Mouse (Mus musculus): ENCODE data around the gene Tfip11.
"Not testable (repeated sequence)": the region's sequence is repeated elsewhere in the genome, so short reads cannot be mapped to it uniquely, and the experiment has no call there.

The Tfip11 gene

GRCm38 (mm10) chr5:112290536-112290880 lies 35.6 kb upstream of the Tfip11 start:
- no peak for DNase-seq

GRCm38 (mm10) chr5:112291866-112292265 lies 34.3 kb upstream of the Tfip11 start:
- no peak for DNase-seq

- no peak for DNase-seq
Observed at GRCm38 (mm10) chr5:112292343-112292980, 33.7 kb upstream of the Tfip11 start.

GRCm38 (mm10) chr5:112293800-112294199 lies 32.4 kb upstream of the Tfip11 start:
- no peak for DNase-seq

- DNase-seq = no peak
Observed at GRCm38 (mm10) chr5:112294696-112295095, 31.5 kb upstream of the Tfip11 start.

- no peak for DNase-seq
Observed at GRCm38 (mm10) chr5:112295162-112295561, 31.0 kb upstream of the Tfip11 start.

GRCm38 (mm10) chr5:112295564-112295963 lies 30.6 kb upstream of the Tfip11 start:
- no peak for DNase-seq

GRCm38 (mm10) chr5:112296404-112297181 lies 29.6 kb upstream of the Tfip11 start:
- no peak for DNase-seq

- DNase-seq = no peak
Observed at GRCm38 (mm10) chr5:112297257-112297656, 28.9 kb upstream of the Tfip11 start.

GRCm38 (mm10) chr5:112298226-112298988 lies 27.8 kb upstream of the Tfip11 start:
- DNase-seq = no peak

- no peak for DNase-seq
Observed at GRCm38 (mm10) chr5:112299399-112299798, 26.8 kb upstream of the Tfip11 start.

GRCm38 (mm10) chr5:112300112-112300511 lies 26.0 kb upstream of the Tfip11 start:
- DNase-seq = no peak

GRCm38 (mm10) chr5:112300721-112301308 lies 25.3 kb upstream of the Tfip11 start:
- no peak for DNase-seq

GRCm38 (mm10) chr5:112301694-112302093 lies 24.5 kb upstream of the Tfip11 start:
- no peak for DNase-seq

- no peak for DNase-seq
Observed at GRCm38 (mm10) chr5:112302310-112302709, 23.8 kb upstream of the Tfip11 start.

GRCm38 (mm10) chr5:112305842-112306241 lies 20.3 kb upstream of the Tfip11 start:
- DNase-seq = no peak

GRCm38 (mm10) chr5:112313222-112313885 lies 12.8 kb upstream of the Tfip11 start:
- DNase-seq = no peak

GRCm38 (mm10) chr5:112316468-112316867 lies 9.7 kb upstream of the Tfip11 start:
- DNase-seq = no peak

GRCm38 (mm10) chr5:112317328-112317727 lies 8.8 kb upstream of the Tfip11 start:
- DNase-seq = no peak

- not testable (repeated sequence) for DNase-seq
Observed at GRCm38 (mm10) chr5:112319343-112319742, 6.8 kb upstream of the Tfip11 start.

- no peak for DNase-seq
Observed at GRCm38 (mm10) chr5:112320379-112320778, 5.8 kb upstream of the Tfip11 start.

- peak; percentile 82 for DNase-seq
Observed at GRCm38 (mm10) chr5:112320936-112321335, 5.2 kb upstream of the Tfip11 start.

GRCm38 (mm10) chr5:112321376-112321775 lies 4.8 kb upstream of the Tfip11 start:
- no peak for DNase-seq
